Mouse (Mus musculus): ENCODE data around the gene Ntng2. TPM values are rescaled to one million over a fixed set of nuclear protein-coding genes. Genes with fewer than 3 reads are reported as not detected.
A peak's percentile ranks its signal among the peaks of the same experiment; 100 is the strongest.

The Ntng2 gene
- polyA plus RNA-seq, 1 experiment from 2014 or later, result 0.60 TPM

- no peak for DNase-seq (ENCODE audit: low spot score)
- H3K27ac ChIP-seq (replicated peaks; ENCODE audit: low read depth, low read length), result no peak overlapping the region
- no peaks in the 10 kb centered on the region for H3K4me1 ChIP-seq (ENCODE audit: control insufficient read depth, insufficient read depth, low read length)
- H3K9me3 ChIP-seq (ENCODE audit: control insufficient read depth, low read length), result no peaks in the 10 kb centered on the region
- no peak overlapping the region for H3K9ac ChIP-seq (ENCODE audit: low read length)
- WGBS, result 6% methylated on average over 8 of the region's 8 CpGs
- no peak overlapping the region for H3K4me2 ChIP-seq (ENCODE audit: low read depth, severe bottlenecking)
- no peaks in the 10 kb centered on the region for H3K36me3 ChIP-seq (ENCODE audit: control insufficient read depth, insufficient read depth, low read length)
- no peak for ATAC-seq (ENCODE audit: insufficient number of reproducible peaks, low FRiP score, low TSS enrichment, low read depth)
- no peaks in the 10 kb centered on the region for H3K27me3 ChIP-seq (ENCODE audit: control insufficient read depth, insufficient read depth, low read length)
- no peak overlapping the region for H3K4me3 ChIP-seq (ENCODE audit: low read depth, low read length)
Observed at GRCm38 (mm10) chr2:29206156-29206555, 46.6 kb downstream of the Ntng2 start.

GRCm38 (mm10) chr2:29201223-29201955 is 51.4 kb downstream of the Ntng2 start:
- Histone ChIP-seq H3K9ac (ENCODE audit: low read length) (no peak overlapping the region), H3K27ac (replicated peaks; ENCODE audit: low read depth, low read length) (no peak overlapping the region), H3K4me1 (ENCODE audit: control insufficient read depth, insufficient read depth, low read length) (no peaks in the 10 kb centered on the region), H3K36me3 (ENCODE audit: control insufficient read depth, insufficient read depth, low read length) (no peaks in the 10 kb centered on the region), H3K4me3 (ENCODE audit: low read depth, low read length) (no peak overlapping the region), H3K9me3 (ENCODE audit: control insufficient read depth, low read length) (no peaks in the 10 kb centered on the region), H3K4me2 (ENCODE audit: low read depth, severe bottlenecking) (no peak overlapping the region), H3K27me3 (ENCODE audit: control insufficient read depth, insufficient read depth, low read length) (peaks cover 5% of the 10 kb centered on the region; the same call in 1 of the 2 replicates)
- DNase-seq (ENCODE audit: low spot score) (no peak), ATAC-seq (ENCODE audit: insufficient number of reproducible peaks, low FRiP score, low TSS enrichment, low read depth) (no peak)
- WGBS, result 66% methylated on average over 11 of the region's 11 CpGs

GRCm38 (mm10) chr2:29199909-29200308 is 52.9 kb downstream of the Ntng2 start:
- no peak overlapping the region for H3K4me2 ChIP-seq (ENCODE audit: low read depth, severe bottlenecking)
- peaks cover 4% of the 10 kb centered on the region; the same call in 1 of the 2 replicates for H3K4me1 ChIP-seq (ENCODE audit: control insufficient read depth, insufficient read depth, low read length)
- no peaks in the 10 kb centered on the region for H3K36me3 ChIP-seq (ENCODE audit: control insufficient read depth, insufficient read depth, low read length)
- H3K4me3 ChIP-seq (ENCODE audit: low read depth, low read length), result no peak overlapping the region
- no peak overlapping the region for H3K27ac ChIP-seq (replicated peaks; ENCODE audit: low read depth, low read length)
- 5% methylated on average over 3 of the region's 3 CpGs for WGBS
- H3K9me3 ChIP-seq (ENCODE audit: control insufficient read depth, low read length), result no peaks in the 10 kb centered on the region
- DNase-seq (ENCODE audit: low spot score), result peak; percentile 65
- ATAC-seq (ENCODE audit: insufficient number of reproducible peaks, low FRiP score, low TSS enrichment, low read depth), result no peak
- no peak overlapping the region for H3K9ac ChIP-seq (ENCODE audit: low read length)
- H3K27me3 ChIP-seq (ENCODE audit: control insufficient read depth, insufficient read depth, low read length), result peaks cover 12% of the 10 kb centered on the region

GRCm38 (mm10) chr2:29198446-29198845 is 54.4 kb downstream of the Ntng2 start:
- no peak overlapping the region for H3K4me2 ChIP-seq (ENCODE audit: low read depth, severe bottlenecking)
- no peak for DNase-seq (ENCODE audit: low spot score)
- H3K9ac ChIP-seq (ENCODE audit: low read length), result no peak overlapping the region
- no peak overlapping the region for H3K27ac ChIP-seq (replicated peaks; ENCODE audit: low read depth, low read length)
- ATAC-seq (ENCODE audit: insufficient number of reproducible peaks, low FRiP score, low TSS enrichment, low read depth), result no peak
- H3K9me3 ChIP-seq (ENCODE audit: control insufficient read depth, low read length), result no peaks in the 10 kb centered on the region
- no peaks in the 10 kb centered on the region for H3K36me3 ChIP-seq (ENCODE audit: control insufficient read depth, insufficient read depth, low read length)
- WGBS, result 78% methylated on average over 5 of the region's 5 CpGs
- peaks cover 5% of the 10 kb centered on the region; the same call in 1 of the 2 replicates for H3K4me1 ChIP-seq (ENCODE audit: control insufficient read depth, insufficient read depth, low read length)
- H3K27me3 ChIP-seq (ENCODE audit: control insufficient read depth, insufficient read depth, low read length), result peaks cover 15% of the 10 kb centered on the region
- no peak overlapping the region for H3K4me3 ChIP-seq (ENCODE audit: low read depth, low read length)

- WGBS, result 70% methylated on average over 12 of the region's 12 CpGs
- Histone ChIP-seq H3K27me3 (ENCODE audit: control insufficient read depth, insufficient read depth, low read length) (peaks cover 15% of the 10 kb centered on the region), H3K4me1 (ENCODE audit: control insufficient read depth, insufficient read depth, low read length) (peaks cover 5% of the 10 kb centered on the region; the same call in 1 of the 2 replicates), H3K9ac (ENCODE audit: low read length) (no peak overlapping the region), H3K36me3 (ENCODE audit: control insufficient read depth, insufficient read depth, low read length) (no peaks in the 10 kb centered on the region), H3K4me3 (ENCODE audit: low read depth, low read length) (no peak overlapping the region), H3K9me3 (ENCODE audit: control insufficient read depth, low read length) (no peaks in the 10 kb centered on the region), H3K4me2 (ENCODE audit: low read depth, severe bottlenecking) (no peak overlapping the region), H3K27ac (replicated peaks; ENCODE audit: low read depth, low read length) (no peak overlapping the region)
- no peak for ATAC-seq (ENCODE audit: insufficient number of reproducible peaks, low FRiP score, low TSS enrichment, low read depth)
- no peak for DNase-seq (ENCODE audit: low spot score)
Observed at GRCm38 (mm10) chr2:29196844-29197243, 56.0 kb downstream of the Ntng2 start.

- Histone ChIP-seq H3K4me2 (ENCODE audit: low read depth, severe bottlenecking) (peak overlapping the region; percentile 93), H3K27ac (replicated peaks; ENCODE audit: low read depth, low read length) (no peak overlapping the region), H3K4me3 (ENCODE audit: low read depth, low read length) (peak overlapping the region; percentile 48), H3K27me3 (ENCODE audit: control insufficient read depth, insufficient read depth, low read length) (peaks cover 15% of the 10 kb centered on the region), H3K9me3 (ENCODE audit: control insufficient read depth, low read length) (no peaks in the 10 kb centered on the region), H3K9ac (ENCODE audit: low read length) (peak overlapping the region; percentile 24; the same call in 1 of the 2 replicates), H3K4me1 (ENCODE audit: control insufficient read depth, insufficient read depth, low read length) (peaks cover 5% of the 10 kb centered on the region; the same call in 1 of the 2 replicates), H3K36me3 (ENCODE audit: control insufficient read depth, insufficient read depth, low read length) (no peaks in the 10 kb centered on the region)
- DNase-seq (ENCODE audit: low spot score), result peak; percentile 90
- WGBS, result 1% methylated on average over 57 of the region's 61 CpGs
- ATAC-seq (ENCODE audit: insufficient number of reproducible peaks, low FRiP score, low TSS enrichment, low read depth), result peak; percentile 44; the same call in 1 of the 2 replicates
Observed at GRCm38 (mm10) chr2:29194547-29195463, 58.0 kb downstream of the Ntng2 start.

GRCm38 (mm10) chr2:29193819-29194546 is 58.8 kb downstream of the Ntng2 start:
- WGBS, result 25% methylated on average over 16 of the region's 16 CpGs
- Histone ChIP-seq H3K9me3 (ENCODE audit: control insufficient read depth, low read length) (no peaks in the 10 kb centered on the region), H3K9ac (ENCODE audit: low read length) (no peak overlapping the region), H3K27ac (replicated peaks; ENCODE audit: low read depth, low read length) (no peak overlapping the region), H3K4me3 (ENCODE audit: low read depth, low read length) (peak overlapping the region; percentile 48; the same call in 1 of the 2 replicates), H3K36me3 (ENCODE audit: control insufficient read depth, insufficient read depth, low read length) (no peaks in the 10 kb centered on the region), H3K27me3 (ENCODE audit: control insufficient read depth, insufficient read depth, low read length) (peaks cover 15% of the 10 kb centered on the region), H3K4me2 (ENCODE audit: low read depth, severe bottlenecking) (peak overlapping the region; percentile 93), H3K4me1 (ENCODE audit: control insufficient read depth, insufficient read depth, low read length) (peaks cover 5% of the 10 kb centered on the region; the same call in 1 of the 2 replicates)
- DNase-seq (ENCODE audit: low spot score) (peak; percentile 36), ATAC-seq (ENCODE audit: insufficient number of reproducible peaks, low FRiP score, low TSS enrichment, low read depth) (no peak)
